Mouse (Mus musculus) stomach, postnatal 0 days (tissue): ENCODE results near the gene Tmem132e.

Experiments used
- CTCF ChIP-seq: IDR thresholded peaks from 2 replicates; pipeline ENCODE4 v1.5.1; 2016; ENCODE audit warnings: antibody characterized with exemption, low read depth, mild to moderate bottlenecking, moderate library complexity
- EP300 ChIP-seq: optimal IDR thresholded peaks from 2 replicates; pipeline ENCODE3; 2016; ENCODE audit warnings: antibody characterized with exemption

DNA sequence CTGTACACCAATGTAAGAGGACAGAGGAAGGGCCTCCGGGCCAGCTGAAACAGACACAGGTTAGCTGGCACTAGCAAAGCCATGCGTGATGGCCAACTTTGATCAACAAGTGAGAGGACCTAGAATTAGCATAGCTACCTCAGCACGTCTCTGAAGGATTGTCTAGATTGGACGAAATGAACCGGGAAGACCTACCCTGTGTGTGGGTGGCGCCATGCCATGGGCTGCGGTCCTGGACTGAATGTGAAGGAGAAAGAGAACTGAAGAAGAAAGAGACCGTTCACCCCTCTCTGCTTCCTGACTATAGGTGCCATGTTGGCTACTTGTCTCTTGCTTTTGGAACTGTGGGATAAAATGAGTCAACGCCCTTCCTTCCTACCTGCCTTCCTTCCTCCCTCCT is 76.8 kb downstream of the Tmem132e start:
- TF ChIP-seq CTCF (no peak), EP300 (no peak)
